Mouse (Mus musculus) spleen, postnatal 0 days (tissue): ENCODE results near the gene A530064D06Rik. TPM values are rescaled to one million over a fixed set of nuclear protein-coding genes. Genes with fewer than 3 reads are reported as not detected.

Source experiments
- polyA plus RNA-seq: library from polyadenylated mRNA; unstranded; fragments of >200 nt; fragmentation: Nextera tagmentation; extraction: Ambion mirVana; gene quantifications from 2 replicates; pipeline ENCODE4 v1.2.1, GENCODE M21; 2015

Gene A530064D06Rik
- polyA plus RNA-seq: 7.2 and 11.1 TPM in 2 replicates

GRCm38 (mm10) chr17:48167103-48167502 lies at the start of gene A530064D06Rik:
A530064D06Rik (minus strand) TSS chr17:48167275.

GRCm38 (mm10) chr17:48146120-48146519 lies 21.0 kb downstream of the A530064D06Rik start, which contains the start of gene 9830107B12Rik:
9830107B12Rik (minus strand) TSS chr17:48146268.

Other genes starting within 250 kb of the A530064D06Rik start
- 1.9 and 2.6 TPM in 2 replicates for gene Foxp4, start 242.6 kb downstream of the A530064D06Rik start, polyA plus RNA-seq
- gene 1700122O11Rik, start 129.0 kb downstream of the A530064D06Rik start, polyA plus RNA-seq: not detected in 2 replicates
- not detected in 2 replicates for gene 1700067P10Rik, start 78.0 kb downstream of the A530064D06Rik start, polyA plus RNA-seq
- 5.0 and 7.0 TPM in 2 replicates for gene 9830107B12Rik, start 21.0 kb downstream of the A530064D06Rik start, polyA plus RNA-seq
- gene Trem1, start 65.5 kb upstream of the A530064D06Rik start, polyA plus RNA-seq: 4.7 and 5.3 TPM in 2 replicates
- 28.7 and 40.9 TPM in 2 replicates for gene Trem3, start 80.5 kb upstream of the A530064D06Rik start, polyA plus RNA-seq
- 10.8 and 15.1 TPM in 2 replicates for gene Treml4, start 97.0 kb upstream of the A530064D06Rik start, polyA plus RNA-seq
- 5.8 and 7.1 TPM in 2 replicates for gene Treml2, start 132.2 kb upstream of the A530064D06Rik start, polyA plus RNA-seq
- gene B430306N03Rik, start 148.9 kb upstream of the A530064D06Rik start, polyA plus RNA-seq: 10.2 and 14.2 TPM in 2 replicates
- gene Trem2, start 179.1 kb upstream of the A530064D06Rik start, polyA plus RNA-seq: 1.9 and 3.6 TPM in 2 replicates
- gene Treml1, start 192.6 kb upstream of the A530064D06Rik start, polyA plus RNA-seq: 8.6 and 9.7 TPM in 2 replicates
- gene Nfya, start 242.6 kb upstream of the A530064D06Rik start, polyA plus RNA-seq: 9.0 and 9.8 TPM in 2 replicates
- gene Oard1, start 242.7 kb upstream of the A530064D06Rik start, polyA plus RNA-seq: 58.7 and 63.8 TPM in 2 replicates